Mouse (Mus musculus) hindbrain, postnatal 0 days (tissue): ENCODE measurements around the gene Gsg1l. TPM values are rescaled to one million over a fixed set of nuclear protein-coding genes. Genes with fewer than 3 reads are reported as not detected.

ENCODE experiments used
- ATAC-seq: fragments of 200-750 bp; cut with Nextera tagmentation; 2 replicates; pipeline ENCODE4 v1.8.0; 2017; ENCODE audit warnings: mild to moderate bottlenecking, moderate TSS enrichment, moderate library complexity
- DNase-seq: peaks from one replicate; pipeline ENCODE4 v3.0.0-alpha.2; 2015; ENCODE audit warnings: low spot score
- H3K27ac ChIP-seq: fragments of 300-500 bp; sonication (generic); 2 replicates; pipeline ENCODE4 v1.5.1; 2014; ENCODE audit warnings: mild to moderate bottlenecking
- H3K27me3 ChIP-seq: fragments of 300-500 bp; sonication (generic); 2 replicates; pipeline ENCODE4 v1.6.1; 2014; ENCODE audit warnings: low read length, mixed read lengths; ENCODE audit not compliant: insufficient read depth
- H3K36me3 ChIP-seq: fragments of 300-500 bp; sonication (generic); 2 replicates; pipeline ENCODE4 v1.6.1; 2014; ENCODE audit warnings: low read length, mixed read lengths; ENCODE audit not compliant: insufficient read depth
- H3K4me1 ChIP-seq: fragments of 300-500 bp; sonication (generic); 2 replicates; pipeline ENCODE4 v1.6.1; 2014; ENCODE audit warnings: antibody characterized with exemption, low read length, mixed read lengths; ENCODE audit not compliant: insufficient read depth
- H3K4me2 ChIP-seq: fragments of 300-500 bp; sonication (generic); 2 replicates; pipeline ENCODE4 v1.6.1; 2014; ENCODE audit warnings: low read depth, mild to moderate bottlenecking, low read length, moderate library complexity, mixed read lengths
- H3K4me3 ChIP-seq: fragments of 300-500 bp; sonication (generic); 2 replicates; pipeline ENCODE4 v1.5.1; 2014; ENCODE audit warnings: low read length
- H3K9ac ChIP-seq: fragments of 300-500 bp; sonication (generic); replicated peaks from 2 replicates; pipeline ENCODE4 v1.6.1; 2014; ENCODE audit warnings: mild to moderate bottlenecking, low read length, moderate library complexity, mixed read lengths
- H3K9me3 ChIP-seq: fragments of 300-500 bp; sonication (generic); 2 replicates; pipeline ENCODE4 v1.6.1; 2016; ENCODE audit warnings: low read length, mixed read lengths
- CTCF ChIP-seq: IDR thresholded peaks from 2 replicates; pipeline ENCODE4 v1.5.1; 2016; ENCODE audit warnings: antibody characterized with exemption, control low read depth, low read depth
- WGBS: fragments of 180-500 bp; shearing (Covaris S2); extraction: QIAGEN DNeasy Blood & Tissue Kit; methylation state at CpG from one replicate; pipeline ENCODE4 v1.1.7; 2014; 5-methylcytosine and 5-hydroxymethylcytosine counted together
- polyA plus RNA-seq: library from polyadenylated mRNA; unstranded; fragments of >200 nt; fragmentation: Nextera tagmentation; extraction: Ambion mirVana; gene quantifications from 2 replicates; pipeline ENCODE4 v1.2.1, GENCODE M21; 2015
- total RNA-seq: library from RNA; depleted of rRNA; stranded (reverse); fragments of >200 nt; gene quantifications from 2 replicates; pipeline ENCODE4 v1.2.3, GENCODE M21; 2014

Gsg1l gene
- total and polyA plus RNA-seq, 2 experiments from 2014 or later, result 22.0 to 63.4 TPM

GRCm38 (mm10) chr7:126109898-126110297, 27.7 kb upstream of the Gsg1l start:
- no peak overlapping the region for H3K9ac ChIP-seq
- H3K27me3 ChIP-seq, result no peaks in the 10 kb centered on the region
- no peak overlapping the region for H3K27ac ChIP-seq
- ATAC-seq, result no peak
- H3K36me3 ChIP-seq, result peaks cover 82% of the 10 kb centered on the region
- H3K4me3 ChIP-seq, result no peak overlapping the region
- 72% methylated on average over 3 of the region's 3 CpGs for WGBS
- TF ChIP-seq CTCF, result no peak
- no peak for DNase-seq
- H3K4me2 ChIP-seq, result no peak overlapping the region
- H3K9me3 ChIP-seq, result no peaks in the 10 kb centered on the region
- no peaks in the 10 kb centered on the region for H3K4me1 ChIP-seq

- Histone ChIP-seq H3K27me3 (no peaks in the 10 kb centered on the region), H3K4me1 (no peaks in the 10 kb centered on the region), H3K9ac (no peak overlapping the region), H3K27ac (no peak overlapping the region), H3K9me3 (no peaks in the 10 kb centered on the region), H3K4me2 (no peak overlapping the region), H3K4me3 (no peak overlapping the region), H3K36me3 (peaks cover 56% of the 10 kb centered on the region)
- 96% methylated on average over 11 of the region's 11 CpGs for WGBS
- ATAC-seq (no peak), DNase-seq (no peak)
- TF ChIP-seq CTCF, result no peak
Measured at GRCm38 (mm10) chr7:126100440-126100839, 18.2 kb upstream of the Gsg1l start.

- Histone ChIP-seq H3K9me3 (no peaks in the 10 kb centered on the region), H3K36me3 (peaks cover 52% of the 10 kb centered on the region), H3K9ac (no peak overlapping the region), H3K4me1 (no peaks in the 10 kb centered on the region), H3K27ac (no peak overlapping the region), H3K4me2 (no peak overlapping the region), H3K4me3 (no peak overlapping the region), H3K27me3 (no peaks in the 10 kb centered on the region)
- 90% methylated on average over 2 of the region's 2 CpGs for WGBS
- ATAC-seq (no peak), DNase-seq (no peak)
- TF ChIP-seq CTCF, result no peak
Measured at GRCm38 (mm10) chr7:126099835-126100234, 17.6 kb upstream of the Gsg1l start.

- Histone ChIP-seq H3K4me1 (no peaks in the 10 kb centered on the region), H3K9ac (no peak overlapping the region), H3K27ac (no peak overlapping the region), H3K4me3 (no peak overlapping the region), H3K4me2 (no peak overlapping the region), H3K36me3 (peaks cover 48% of the 10 kb centered on the region; the same call in 1 of the 2 replicates), H3K27me3 (no peaks in the 10 kb centered on the region), H3K9me3 (no peaks in the 10 kb centered on the region)
- DNase-seq (no peak), ATAC-seq (no peak)
- TF ChIP-seq CTCF, result no peak
- WGBS, result 91% methylated on average over 7 of the region's 7 CpGs
Measured at GRCm38 (mm10) chr7:126099163-126099775, 17.1 kb upstream of the Gsg1l start.

- Histone ChIP-seq H3K27me3 (no peaks in the 10 kb centered on the region), H3K36me3 (peaks cover 37% of the 10 kb centered on the region; the same call in 1 of the 2 replicates), H3K4me2 (no peak overlapping the region), H3K4me3 (no peak overlapping the region), H3K4me1 (no peaks in the 10 kb centered on the region), H3K27ac (no peak overlapping the region), H3K9me3 (no peaks in the 10 kb centered on the region), H3K9ac (no peak overlapping the region)
- ATAC-seq (no peak), DNase-seq (no peak)
- 86% methylated on average over 7 of the region's 9 CpGs for WGBS
- no peak for TF ChIP-seq CTCF
Measured at GRCm38 (mm10) chr7:126097219-126097915, 15.2 kb upstream of the Gsg1l start.

GRCm38 (mm10) chr7:126096596-126096995, 14.4 kb upstream of the Gsg1l start:
- no peak for TF ChIP-seq CTCF
- H3K4me1 ChIP-seq, result no peaks in the 10 kb centered on the region
- H3K27me3 ChIP-seq, result no peaks in the 10 kb centered on the region
- no peak overlapping the region for H3K4me3 ChIP-seq
- peaks cover 30% of the 10 kb centered on the region; the same call in 1 of the 2 replicates for H3K36me3 ChIP-seq
- H3K9ac ChIP-seq, result no peak overlapping the region
- no peaks in the 10 kb centered on the region for H3K9me3 ChIP-seq
- H3K4me2 ChIP-seq, result no peak overlapping the region
- ATAC-seq, result no peak
- H3K27ac ChIP-seq, result no peak overlapping the region
- 82% methylated on average over 5 of the region's 5 CpGs for WGBS
- no peak for DNase-seq

GRCm38 (mm10) chr7:126094738-126095137, 12.5 kb upstream of the Gsg1l start:
- no peaks in the 10 kb centered on the region for H3K4me1 ChIP-seq
- no peak overlapping the region for H3K9ac ChIP-seq
- no peaks in the 10 kb centered on the region for H3K9me3 ChIP-seq
- peaks cover 14% of the 10 kb centered on the region; the same call in 1 of the 2 replicates for H3K36me3 ChIP-seq
- no peak for TF ChIP-seq CTCF
- H3K4me2 ChIP-seq, result no peak overlapping the region
- no peaks in the 10 kb centered on the region for H3K27me3 ChIP-seq
- ATAC-seq (no peak), DNase-seq (no peak)
- WGBS, result 90% methylated on average over 5 of the region's 5 CpGs
- H3K4me3 ChIP-seq, result no peak overlapping the region
- H3K27ac ChIP-seq, result no peak overlapping the region
